Mouse (Mus musculus) G1E-ER4 (cell line): Measurements from ENCODE around the gene Zfp64. TPM values are rescaled to one million over a fixed set of nuclear protein-coding genes. Genes with fewer than 3 reads are reported as not detected.

Experiments
- GATA1 ChIP-seq: IDR thresholded peaks from one replicate; pipeline ENCODE4 v1.8.0; 2012; ENCODE audit warnings: low read length, inconsistent platforms
- polyA plus RNA-seq: library from polyadenylated mRNA; stranded (reverse); fragments of >175 nt; gene quantifications from 2 replicates; pipeline ENCODE4 v1.2.3, GENCODE M21; 2012

The Zfp64 gene
- 119 TPM in 2 replicates for polyA plus RNA-seq

DNA sequence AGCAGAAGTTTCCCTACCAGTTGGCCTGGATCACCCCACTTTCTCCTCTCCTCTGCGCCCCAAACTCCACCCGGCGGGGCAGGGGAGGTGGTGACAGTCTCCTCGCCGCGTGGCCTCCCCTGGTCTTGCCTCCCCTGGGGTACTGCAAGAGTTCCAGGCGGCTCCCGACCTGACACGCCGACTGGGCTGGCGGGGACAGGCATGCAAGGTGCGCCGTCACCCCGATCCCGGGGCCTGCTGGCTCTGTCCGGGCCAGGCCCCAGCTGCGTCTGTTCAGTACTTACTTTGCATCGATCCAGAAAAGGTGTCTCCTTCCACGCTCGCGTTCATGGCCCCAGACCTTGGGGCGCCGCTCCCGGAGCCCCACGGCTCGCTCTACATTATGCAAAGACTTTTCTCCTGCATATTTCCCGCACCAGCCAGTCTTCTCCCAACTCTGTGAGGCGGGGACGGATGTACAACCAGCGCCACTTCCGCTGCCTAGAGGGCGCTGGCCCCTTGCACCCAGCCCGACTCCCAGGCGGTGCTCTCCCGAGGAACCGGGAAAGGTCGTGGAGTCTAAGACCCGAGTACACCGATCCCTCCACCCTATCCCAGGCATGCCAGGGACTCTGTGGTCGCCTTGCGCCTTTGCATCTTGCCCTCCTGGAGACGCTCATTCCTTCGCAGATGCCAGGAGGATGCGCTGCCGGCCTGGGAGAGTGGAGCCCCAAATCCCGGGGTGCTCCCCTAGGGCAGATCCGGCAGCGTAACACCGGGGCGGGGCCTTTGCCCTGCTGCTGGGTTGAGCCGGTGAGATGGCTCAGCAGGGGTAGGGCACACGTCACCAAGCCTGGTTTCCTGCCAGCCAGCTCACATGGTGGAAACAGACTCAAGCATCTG lies at the start of gene Zfp64:
Gene Zfp64 (minus strand): TSS at position 753 of the 882 bp plus-strand sequence.
- TF ChIP-seq GATA1: no peak

DNA sequence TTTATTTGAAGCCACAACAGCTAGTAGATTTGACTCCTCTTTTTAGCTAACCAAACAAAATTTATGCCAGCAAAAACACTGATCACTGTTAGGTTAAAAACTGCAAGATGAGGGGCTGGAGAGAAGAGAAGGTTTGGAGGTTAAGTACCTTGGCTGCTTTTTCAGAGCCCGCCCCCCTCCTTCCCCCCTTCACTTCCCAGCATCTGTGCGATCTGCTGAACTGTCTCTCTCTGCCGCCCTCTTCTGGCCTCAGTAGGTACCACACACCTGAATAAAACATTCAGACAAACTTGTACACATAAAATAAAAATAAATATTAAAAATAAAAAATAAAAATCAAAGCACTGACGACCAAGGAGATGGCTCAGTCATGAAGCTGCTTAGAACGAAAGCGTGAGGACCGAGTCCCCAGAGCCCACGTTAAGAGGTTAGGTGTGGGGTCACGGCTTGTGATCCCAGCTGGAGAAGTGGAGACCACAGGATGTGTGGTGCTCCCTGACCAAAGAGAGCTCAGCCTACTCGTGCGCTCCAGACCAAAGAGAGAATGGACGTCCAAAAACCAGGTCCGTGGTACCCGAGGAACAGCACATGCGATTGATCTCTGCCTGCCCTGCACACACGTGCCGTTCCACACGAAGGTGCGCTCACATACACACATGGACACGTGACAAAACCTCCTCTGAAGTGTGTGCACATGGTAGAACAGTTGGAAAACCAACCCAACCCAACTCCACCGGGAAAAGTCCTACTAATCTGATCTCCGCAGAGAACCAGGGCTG lies 37.4 kb upstream of the Zfp64 start:
- TF ChIP-seq GATA1: no peak

DNA sequence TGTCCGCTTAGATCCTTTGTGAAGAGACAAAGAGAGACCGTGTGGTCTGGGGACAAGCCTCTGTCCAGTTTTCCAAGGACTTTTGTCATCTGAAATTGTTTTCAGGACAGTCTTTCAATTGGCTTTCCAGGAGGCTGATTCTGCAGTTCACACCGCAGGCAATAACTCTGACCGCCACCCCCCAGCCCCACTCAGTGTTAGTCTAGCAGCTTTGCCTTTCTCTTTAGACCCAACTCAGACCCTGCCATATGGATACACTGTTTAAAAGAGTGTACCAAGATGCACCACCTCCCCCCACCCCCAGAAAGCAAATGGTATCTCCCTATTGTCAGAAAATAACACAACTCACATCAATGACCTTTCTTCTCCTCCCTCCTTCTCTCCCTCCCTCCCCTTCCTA lies 35.6 kb upstream of the Zfp64 start:
- TF ChIP-seq GATA1: no peak

DNA sequence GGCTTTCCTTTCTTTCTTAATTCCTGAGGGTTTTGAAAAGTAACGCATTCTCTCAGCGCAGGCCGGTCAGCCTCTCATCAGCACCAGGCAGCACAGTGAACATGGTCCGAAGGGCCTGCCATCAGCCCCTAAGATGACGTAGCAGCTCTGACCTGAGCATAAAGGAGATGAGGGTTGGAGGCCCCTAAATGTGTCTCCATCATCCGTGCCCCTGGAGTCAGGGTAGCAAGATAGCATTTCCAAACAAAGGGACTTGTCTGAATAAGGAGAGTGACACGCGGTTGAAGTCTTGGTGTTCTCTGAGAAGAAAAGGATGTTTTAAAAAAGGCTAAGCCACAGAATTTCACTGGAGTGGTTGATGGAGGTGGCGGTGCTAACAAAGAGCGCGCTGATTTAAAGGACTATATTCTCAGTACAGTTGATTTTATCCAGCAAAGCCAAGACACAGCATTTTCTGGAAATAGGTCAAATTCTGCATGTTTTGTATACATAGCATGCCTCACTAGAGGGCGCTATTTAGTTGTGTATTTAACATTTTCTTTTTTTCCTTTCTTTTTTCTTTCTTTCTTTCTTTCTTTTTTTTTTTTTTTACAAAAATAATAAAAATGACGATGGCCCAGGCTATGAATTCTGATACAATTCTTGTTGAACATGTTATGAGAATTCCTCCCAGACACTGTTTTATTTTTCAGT lies 34.8 kb upstream of the Zfp64 start:
- no peak for TF ChIP-seq GATA1

DNA sequence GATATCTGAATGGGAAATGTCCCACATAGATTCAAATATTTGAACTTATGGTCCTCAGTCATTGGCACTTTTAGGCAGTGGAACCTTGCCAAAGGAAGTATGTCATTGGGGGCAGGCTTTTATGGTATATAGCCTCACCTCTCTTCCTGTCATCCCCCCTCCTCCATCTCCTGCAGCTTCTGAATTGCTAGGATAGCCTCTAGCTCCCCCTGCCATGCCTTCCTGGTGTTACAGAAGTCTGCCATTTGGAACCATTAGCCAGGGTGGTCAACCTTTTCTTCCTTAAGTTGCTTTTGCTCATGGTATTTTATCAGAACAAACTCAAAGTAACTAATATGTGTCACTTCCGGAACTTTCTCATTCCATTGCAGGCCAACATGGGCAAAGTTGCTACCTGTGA lies 32.7 kb upstream of the Zfp64 start:
- TF ChIP-seq GATA1: no peak

DNA sequence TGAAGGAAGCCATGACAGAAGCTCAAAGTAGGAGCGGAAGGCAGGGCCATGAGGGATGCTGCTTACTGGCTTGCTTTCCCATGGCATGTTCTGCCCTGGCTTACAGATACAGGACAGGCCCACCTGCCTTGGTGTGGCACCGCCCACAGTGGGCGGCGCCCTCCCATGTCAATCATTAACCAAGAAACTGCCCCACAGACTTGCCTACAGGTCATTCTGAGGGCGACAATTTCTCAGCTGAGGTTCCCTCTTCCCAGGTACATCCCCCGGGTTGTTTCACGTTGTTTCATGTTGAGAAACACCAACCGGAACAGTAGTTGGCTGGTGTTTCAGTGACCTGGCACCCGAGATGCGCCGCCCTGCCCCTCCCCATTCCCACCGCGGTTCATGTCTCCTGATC lies 32.0 kb upstream of the Zfp64 start:
- no peak for TF ChIP-seq GATA1

DNA sequence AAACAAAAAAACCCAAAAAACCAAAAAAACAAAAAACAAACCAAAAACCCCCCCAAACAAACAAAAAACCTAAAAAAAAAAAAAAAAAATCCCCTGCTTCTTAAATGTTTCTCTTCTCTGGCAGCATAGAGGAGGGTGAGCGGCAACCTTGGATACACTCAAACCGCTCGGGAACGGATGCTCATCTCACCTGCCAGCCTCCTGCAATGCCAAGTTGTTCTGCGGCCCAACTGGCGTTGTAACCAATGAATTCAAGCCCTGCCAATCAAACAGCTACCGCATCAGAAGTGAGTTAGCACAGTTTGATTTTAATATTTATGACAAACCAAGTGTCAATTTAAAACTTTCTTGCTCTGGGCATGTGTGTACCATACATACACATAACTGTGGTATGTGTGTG lies 26.6 kb upstream of the Zfp64 start:
- TF ChIP-seq GATA1: no peak

DNA sequence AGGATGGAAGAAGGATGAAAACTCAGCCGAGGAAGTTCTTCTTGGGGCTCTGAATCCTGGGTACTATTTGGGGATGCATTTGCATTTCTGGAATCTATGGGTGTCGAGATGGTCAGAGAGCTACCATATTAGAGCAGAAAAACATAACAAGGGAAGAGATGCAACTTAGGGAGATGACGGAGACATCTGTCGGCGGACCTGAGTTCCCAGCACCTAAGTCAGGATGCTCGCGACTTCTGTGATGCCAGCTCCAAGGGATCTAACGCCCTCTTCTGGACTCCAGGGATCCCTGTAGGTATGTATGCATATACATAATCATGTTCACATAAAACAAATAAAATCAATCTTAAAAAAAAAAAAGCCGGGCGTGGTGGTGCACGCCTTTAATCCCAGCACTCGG lies 26.1 kb upstream of the Zfp64 start:
- no peak for TF ChIP-seq GATA1

DNA sequence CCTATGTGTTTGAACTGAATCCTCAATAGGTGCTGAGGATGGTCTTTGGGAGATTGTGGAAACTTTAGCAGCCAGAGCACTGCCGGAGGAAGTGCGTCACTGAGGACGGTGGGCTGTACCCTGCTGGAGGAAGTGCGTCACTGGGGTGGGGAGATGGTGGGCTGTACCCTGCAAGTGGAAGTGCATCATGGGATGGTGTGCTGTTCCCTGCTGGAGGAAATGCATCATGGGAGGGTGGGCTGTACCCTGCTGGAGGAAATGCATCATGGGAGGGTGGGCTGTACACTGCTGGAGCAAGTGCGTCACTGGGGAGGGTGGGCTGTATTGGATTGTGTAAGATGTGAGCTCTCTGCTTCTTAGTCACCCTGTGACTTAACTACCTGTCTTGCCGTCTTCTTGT lies 25.5 kb upstream of the Zfp64 start:
- TF ChIP-seq GATA1: no peak

DNA sequence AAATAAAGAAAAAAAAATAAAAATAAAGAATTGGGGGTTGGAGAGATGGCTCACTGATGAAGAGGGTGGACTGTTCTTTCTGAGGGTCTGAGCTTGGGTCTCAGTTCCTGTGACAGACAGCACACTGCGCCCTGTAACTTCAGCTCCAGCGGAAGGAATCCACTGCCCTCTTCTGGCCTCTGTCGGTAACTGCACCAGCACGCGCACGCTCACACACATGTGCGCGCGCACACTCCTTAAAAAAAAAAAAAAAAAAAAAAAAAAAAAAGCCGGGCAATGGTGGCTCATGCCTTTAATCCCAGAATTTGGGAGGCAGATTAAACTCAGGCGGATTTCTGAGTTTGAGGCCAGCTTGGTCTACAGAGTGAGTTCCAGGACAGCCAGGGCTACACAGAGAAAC lies 24.4 kb upstream of the Zfp64 start:
- no peak for TF ChIP-seq GATA1

DNA sequence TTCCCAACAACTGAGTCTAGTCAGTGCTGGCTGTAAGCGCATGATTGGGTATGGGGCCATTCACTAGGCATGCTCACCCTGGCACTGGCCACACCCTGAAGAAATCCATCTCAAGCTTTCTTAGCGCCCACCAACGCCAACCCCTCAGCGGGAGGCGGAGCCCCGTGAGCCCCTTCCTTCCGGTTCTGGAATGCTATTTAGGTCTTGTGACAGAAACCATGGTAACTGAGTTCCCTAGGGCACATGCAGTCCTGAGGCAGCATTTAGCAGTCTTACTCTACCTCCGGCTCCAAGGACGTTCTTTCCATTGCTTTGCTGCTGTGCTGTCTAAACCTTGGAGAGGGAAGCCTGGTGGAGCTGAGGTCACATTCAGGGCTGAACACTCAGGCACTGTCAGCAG lies 22.6 kb upstream of the Zfp64 start:
- TF ChIP-seq GATA1: no peak

DNA sequence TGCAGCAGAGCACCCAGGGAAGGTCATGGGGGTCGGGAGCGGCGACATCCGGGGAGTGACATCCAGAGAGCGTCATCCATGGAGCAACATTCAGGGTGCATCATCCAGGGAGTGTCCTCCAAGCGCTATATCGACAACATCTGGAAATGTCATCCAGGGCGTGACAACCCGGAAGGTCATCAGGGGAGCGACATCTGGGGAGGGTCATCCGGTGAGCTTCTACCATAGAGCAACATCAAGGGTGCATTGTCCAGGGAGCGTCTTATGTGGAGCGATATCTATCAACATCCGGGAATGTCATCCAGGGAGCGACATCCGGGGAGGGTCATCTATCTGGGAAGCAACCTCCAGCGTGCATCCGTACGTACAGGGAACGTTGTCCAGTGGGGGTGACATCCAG lies 14.7 kb upstream of the Zfp64 start:
- TF ChIP-seq GATA1: no peak

DNA sequence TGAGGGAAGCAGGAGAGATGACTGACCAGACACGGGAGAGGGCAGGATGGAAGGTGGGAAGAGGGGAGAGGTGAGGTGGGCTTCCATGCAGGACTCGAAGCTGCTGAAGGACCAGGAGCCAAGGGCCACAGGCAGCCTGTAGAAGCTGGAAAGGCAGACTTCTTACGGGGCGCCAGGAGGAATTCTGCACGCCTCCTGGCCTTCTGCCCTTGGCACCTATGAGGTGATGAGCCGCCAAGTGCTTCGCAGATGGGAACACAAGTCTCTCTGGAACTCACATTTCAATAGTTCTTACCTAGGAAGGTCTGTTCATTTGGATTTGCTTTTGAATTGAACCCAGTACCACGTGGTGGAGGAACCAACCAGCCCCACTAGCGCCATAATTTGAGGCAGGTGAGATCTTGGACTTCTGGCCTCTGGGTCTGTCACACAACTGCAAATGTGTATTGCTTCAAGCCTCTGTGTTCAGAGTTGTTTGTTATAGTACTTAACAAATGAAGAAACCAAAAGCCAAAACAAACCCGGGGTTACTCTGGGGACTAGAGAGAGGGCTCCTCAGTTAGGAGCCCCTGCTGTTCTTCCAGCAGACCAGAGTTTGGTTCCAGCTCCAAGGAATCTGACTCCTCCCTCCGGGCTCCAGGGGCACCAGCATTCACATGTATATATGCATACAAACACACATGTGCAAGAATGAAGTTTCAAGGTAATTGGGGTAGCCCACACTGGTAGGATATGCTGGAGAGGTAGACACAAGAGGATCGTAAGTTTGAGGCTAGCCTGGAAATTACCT lies 12.9 kb upstream of the Zfp64 start:
- no peak for TF ChIP-seq GATA1

DNA sequence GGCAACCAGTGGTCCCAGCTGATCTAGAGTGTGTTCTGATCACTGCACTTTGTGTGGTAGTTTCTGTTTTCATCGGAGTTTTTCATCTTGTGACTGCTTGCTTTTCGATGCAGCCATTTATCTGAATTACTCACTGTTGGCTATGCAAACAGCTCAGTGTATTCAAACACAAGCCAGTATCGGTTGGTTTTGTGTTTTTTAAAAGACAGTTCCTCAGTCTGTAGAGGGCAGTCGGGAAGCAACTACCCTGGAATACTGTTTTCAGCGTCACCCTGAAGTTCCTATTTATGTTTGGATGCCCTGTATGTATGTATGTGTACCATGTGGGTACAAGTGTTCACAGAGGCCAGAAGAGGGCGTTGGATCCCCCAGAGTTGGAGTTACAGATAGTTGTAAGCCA lies 11.1 kb upstream of the Zfp64 start:
- TF ChIP-seq GATA1: no peak

DNA sequence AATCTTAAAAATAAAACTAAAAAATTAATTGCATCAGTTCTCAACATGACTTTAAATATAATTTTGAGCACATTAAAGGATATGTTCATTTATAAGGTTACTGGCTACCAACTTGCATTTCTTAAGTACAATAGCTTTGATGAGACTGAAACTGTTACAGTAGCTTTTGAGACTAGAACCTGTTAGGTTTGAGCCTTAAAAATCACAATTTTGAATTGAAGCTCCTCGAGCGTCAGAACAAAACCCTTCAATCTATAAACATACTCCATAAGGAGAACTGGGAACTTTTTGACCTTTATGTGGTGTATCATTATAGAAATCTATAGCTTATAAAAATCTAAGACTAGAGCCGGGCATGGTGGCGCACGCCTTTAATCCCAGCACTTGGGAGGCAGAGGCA lies 9.5 kb upstream of the Zfp64 start:
- TF ChIP-seq GATA1: no peak
